Mouse (Mus musculus) limb, embryonic 14.5 days (tissue): ENCODE measurements around the gene Trim65. TPM values are rescaled to one million over a fixed set of nuclear protein-coding genes. Genes with fewer than 3 reads are reported as not detected.
"Not testable (repeated sequence)": the region's sequence is repeated elsewhere in the genome, so short reads cannot be mapped to it uniquely, and the experiment has no call there.

Source experiments
- ATAC-seq: fragments of 200-750 bp; cut with Nextera tagmentation; 2 replicates; pipeline ENCODE4 v1.8.0; 2017; ENCODE audit warnings: low read depth, moderate number of reproducible peaks, moderate TSS enrichment; ENCODE audit not compliant: low FRiP score
- DNase-seq: peaks from one replicate; pipeline ENCODE4 v3.0.0-alpha.2; 2015; ENCODE audit warnings: low spot score
- H3K27ac ChIP-seq: fragments of 300-500 bp; sonication (generic); replicated peaks from 2 replicates; pipeline ENCODE4 v1.5.1; 2014; ENCODE audit warnings: low read depth, mild to moderate bottlenecking, low read length, moderate library complexity, mixed read lengths
- H3K27me3 ChIP-seq: fragments of 300-500 bp; sonication (generic); 2 replicates; pipeline ENCODE4 v1.6.1; 2014; ENCODE audit warnings: low read length, mixed read lengths; ENCODE audit not compliant: control insufficient read depth, insufficient read depth
- H3K36me3 ChIP-seq: fragments of 300-500 bp; sonication (generic); 2 replicates; pipeline ENCODE4 v1.6.1; 2014; ENCODE audit warnings: mild to moderate bottlenecking, low read length, moderate library complexity, mixed read lengths; ENCODE audit not compliant: control insufficient read depth, insufficient read depth
- H3K4me1 ChIP-seq: fragments of 300-500 bp; sonication (generic); 2 replicates; pipeline ENCODE4 v1.6.1; 2014; ENCODE audit warnings: antibody characterized with exemption, low read length, mixed read lengths; ENCODE audit not compliant: control insufficient read depth, insufficient read depth
- H3K4me2 ChIP-seq: fragments of 300-500 bp; sonication (generic); replicated peaks from 2 replicates; pipeline ENCODE4 v1.6.1; 2014; ENCODE audit warnings: low read depth, mild to moderate bottlenecking, low read length, moderate library complexity; ENCODE audit not compliant: severe bottlenecking
- H3K4me3 ChIP-seq: fragments of 300-500 bp; sonication (generic); replicated peaks from 2 replicates; pipeline ENCODE4 v1.5.1; 2014; ENCODE audit warnings: low read length
- H3K9ac ChIP-seq: fragments of 300-500 bp; sonication (generic); 2 replicates; pipeline ENCODE4 v1.6.1; 2014; ENCODE audit warnings: mild to moderate bottlenecking, low read depth, low read length, moderate library complexity; ENCODE audit not compliant: severe bottlenecking
- H3K9me3 ChIP-seq: fragments of 300-500 bp; sonication (generic); 2 replicates; pipeline ENCODE4 v1.6.1; 2016; ENCODE audit warnings: low read length; ENCODE audit not compliant: control insufficient read depth
- POLR2A ChIP-seq: fragments of 200-500 bp; IDR thresholded peaks from 2 replicates; pipeline ENCODE4 v1.8.0; 2012; ENCODE audit warnings: inconsistent platforms, mild to moderate bottlenecking, moderate library complexity, borderline replicate concordance; ENCODE audit not compliant: insufficient read depth, insufficient read length; ENCODE audit errors: extremely low read depth
- WGBS: fragments of 180-500 bp; shearing (Covaris S2); extraction: QIAGEN DNeasy Blood & Tissue Kit; methylation state at CpG from one replicate; pipeline ENCODE4 v1.1.7; 2014; 5-methylcytosine and 5-hydroxymethylcytosine counted together
- polyA plus RNA-seq, 2 experiments: library from polyadenylated mRNA; depleted of rRNA in 1 of 2; stranded (reverse) in 1 of 2; unstranded in 1 of 2; fragments of >200 nt; fragmentation: Nextera tagmentation in 1 of 2; extraction: Ambion mirVana in 1 of 2; gene quantifications; 2 replicates each; pipeline versions ENCODE4 v1.2.1 to v1.2.3; 2012 to 2014

Trim65 gene
- polyA plus RNA-seq, 2 experiments = 3.1 to 4.9 TPM

DNA sequence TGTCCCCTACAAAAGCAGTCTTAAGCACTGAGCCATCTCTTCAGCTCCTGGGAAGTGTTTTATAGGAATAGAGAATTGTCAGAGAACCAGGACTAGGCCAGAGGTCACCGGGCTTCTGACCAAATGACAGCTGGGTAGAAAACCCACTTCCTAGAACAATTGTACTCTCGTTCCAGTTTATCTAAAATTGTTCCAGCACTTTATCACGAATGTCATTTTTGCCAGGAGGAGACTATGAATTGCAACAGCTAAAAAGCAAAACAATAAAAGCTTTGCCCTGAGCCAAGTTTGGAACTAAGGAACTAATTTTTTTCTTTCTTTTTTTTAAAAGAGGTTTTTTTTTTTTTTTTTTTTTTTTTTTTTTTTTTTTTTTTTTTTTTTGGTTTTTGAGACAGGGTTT, 35.4 kb downstream of the Trim65 start:
- WGBS = 79% methylated on average over 3 of the region's 3 CpGs

GRCm38 (mm10) chr11:116093771-116094565, 37.0 kb downstream of the Trim65 start:
- no peak overlapping the region for H3K4me3 ChIP-seq
- H3K36me3 ChIP-seq = no peaks in the 10 kb centered on the region
- ATAC-seq = no peak
- no peaks in the 10 kb centered on the region for H3K27me3 ChIP-seq
- no peak overlapping the region for H3K4me2 ChIP-seq
- H3K9ac ChIP-seq = no peak overlapping the region
- 60% methylated on average over 16 of the region's 16 CpGs for WGBS
- no peaks in the 10 kb centered on the region for H3K9me3 ChIP-seq
- 0 out of 2 replicates have a peak, but pooled peaks cover 2% of the 10 kb centered on the region for H3K4me1 ChIP-seq
- H3K27ac ChIP-seq = no peak overlapping the region
- no peak for DNase-seq
- no peak for TF ChIP-seq POLR2A

More for the DNA sequence above, 35.4 kb downstream of the Trim65 start:
- no peak for TF ChIP-seq POLR2A
- no peak overlapping the region for H3K9ac ChIP-seq
- ATAC-seq (no peak), DNase-seq (no peak)
- H3K9me3 ChIP-seq = no peaks in the 10 kb centered on the region
- no peaks in the 10 kb centered on the region for H3K36me3 ChIP-seq
- no peaks in the 10 kb centered on the region for H3K27me3 ChIP-seq
- H3K27ac ChIP-seq = no peak overlapping the region
- 0 out of 2 replicates have a peak, but pooled peaks cover 8% of the 10 kb centered on the region for H3K4me1 ChIP-seq
- H3K4me3 ChIP-seq = no peak overlapping the region
- no peak overlapping the region for H3K4me2 ChIP-seq

DNA sequence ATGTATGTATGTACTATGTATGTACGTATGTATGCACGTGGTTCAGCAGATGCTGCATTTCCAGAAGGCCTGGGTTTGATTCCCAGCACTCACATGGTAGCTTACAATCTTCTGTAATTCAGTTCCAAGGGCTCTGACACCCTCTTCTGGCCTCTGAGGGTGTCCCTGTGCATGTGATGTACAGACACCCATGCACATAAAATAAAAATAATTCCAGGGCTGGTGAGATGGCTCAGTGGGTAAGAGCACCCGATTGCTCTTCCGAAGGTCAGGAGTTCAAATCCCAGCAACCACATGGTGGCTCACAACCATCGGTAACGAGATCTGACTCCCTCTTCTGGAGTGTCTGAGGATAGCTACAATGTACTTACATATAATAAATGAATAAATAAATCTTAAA, 38.0 kb downstream of the Trim65 start:
- not testable (repeated sequence) for ATAC-seq, H3K4me3 ChIP-seq, H3K4me1 ChIP-seq, H3K4me2 ChIP-seq, H3K9ac ChIP-seq, DNase-seq, H3K9me3 ChIP-seq, H3K27me3 ChIP-seq, H3K27ac ChIP-seq, H3K36me3 ChIP-seq
- WGBS = 94% methylated on average over 6 of the region's 6 CpGs

DNA sequence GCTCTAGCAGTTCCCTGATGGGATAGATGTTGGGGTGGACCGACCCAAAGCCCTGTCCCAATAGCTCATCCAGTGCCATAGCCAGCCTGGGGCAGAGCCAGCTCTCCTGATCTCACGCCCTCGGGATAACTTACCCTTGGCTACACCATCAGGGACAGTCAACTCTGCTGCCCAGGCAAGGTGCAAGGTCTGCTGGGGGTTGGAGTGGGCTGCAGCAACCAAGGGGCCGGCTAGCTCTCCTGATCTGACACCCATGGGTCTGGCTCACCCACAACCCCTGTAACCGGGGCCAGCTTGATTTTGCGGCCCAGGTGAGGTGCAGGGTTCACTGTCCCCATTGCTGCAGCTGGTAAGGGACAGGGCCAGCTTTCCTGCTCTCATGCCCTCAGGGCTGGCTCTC, 39.3 kb downstream of the Trim65 start:
- H3K4me3 ChIP-seq = no peak overlapping the region
- no peaks in the 10 kb centered on the region for H3K27me3 ChIP-seq
- H3K36me3 ChIP-seq = no peaks in the 10 kb centered on the region
- H3K9ac ChIP-seq = no peak overlapping the region
- 0 out of 2 replicates have a peak, but pooled peaks cover 3% of the 10 kb centered on the region for H3K4me1 ChIP-seq
- H3K9me3 ChIP-seq = no peaks in the 10 kb centered on the region
- ATAC-seq (no peak), DNase-seq (no peak)
- H3K4me2 ChIP-seq = no peak overlapping the region
- H3K27ac ChIP-seq = no peak overlapping the region
- 85% methylated on average over 6 of the region's 6 CpGs for WGBS
- TF ChIP-seq POLR2A = no peak

- Histone ChIP-seq H3K27ac (no peak overlapping the region), H3K9ac (no peak overlapping the region), H3K9me3 (no peaks in the 10 kb centered on the region), H3K27me3 (no peaks in the 10 kb centered on the region), H3K4me2 (no peak overlapping the region), H3K4me3 (no peak overlapping the region), H3K36me3 (no peaks in the 10 kb centered on the region), H3K4me1 (peaks cover 11% of the 10 kb centered on the region)
- DNase-seq (no peak), ATAC-seq (no peak)
- WGBS = 92% methylated on average over 6 of the region's 6 CpGs
- no peak for TF ChIP-seq POLR2A
Measured at GRCm38 (mm10) chr11:116089545-116089944, 41.4 kb downstream of the Trim65 start.
